Mouse (Mus musculus) MEL (cell line): ENCODE measurements around the gene Ak1.

Source experiments
- POLR2A ChIP-seq, 2 experiments: IDR thresholded peaks; 2 replicates each; pipeline ENCODE4 v1.6.1; 2011 to 2012; ENCODE audit warnings: low read length in 2 of 2, mild to moderate bottlenecking in 2 of 2, control low read depth in 1 of 2, improper control_type of control experiment in 1 of 2, low read depth in 1 of 2, moderate library complexity in 1 of 2; ENCODE audit not compliant: control insufficient read depth in 1 of 2, insufficient read depth in 1 of 2, poor library complexity in 1 of 2
- ZMIZ1 ChIP-seq: IDR thresholded peaks from 2 replicates; pipeline ENCODE4 v1.6.1; 2012; ENCODE audit warnings: low read depth, mild to moderate bottlenecking, inconsistent platforms, low read length, improper control_type of control experiment, moderate library complexity

DNA sequence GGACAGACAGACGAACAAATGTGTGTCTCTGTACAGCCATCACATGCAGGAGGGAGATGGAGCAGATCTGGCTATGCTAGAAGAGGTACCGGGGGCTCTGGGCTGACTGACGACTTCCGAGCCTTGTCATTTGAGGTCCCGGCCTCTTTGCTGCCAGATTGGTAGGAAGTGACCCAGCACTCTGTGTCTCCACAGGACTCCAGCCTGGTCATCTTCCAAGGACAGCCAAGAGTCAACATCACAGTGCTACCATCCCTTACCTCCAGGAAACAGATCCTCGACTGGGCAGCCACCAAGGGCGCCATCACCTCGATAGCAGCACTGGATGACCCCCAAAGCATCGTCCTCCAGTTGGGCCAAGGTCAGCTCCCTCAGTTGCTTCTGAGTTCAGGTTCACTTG, 49.6 kb downstream of the Ak1 start:
- TF ChIP-seq ZMIZ1 (no peak), POLR2A (IDR thresholded peaks at IDR 0.05; ENCODE audit: control insufficient read depth in 1 of 2, insufficient read depth in 1 of 2, low read depth in 1 of 2, low read length in 2 of 2, poor library complexity in 1 of 2) (no peak)
